Mouse (Mus musculus): ENCODE data around the gene Lrrc75a. TPM values are rescaled to one million over a fixed set of nuclear protein-coding genes. Genes with fewer than 3 reads are reported as not detected.

The Lrrc75a gene
- polyA plus RNA-seq, 1 experiment from 2014 or later = 12.6 TPM

DNA sequence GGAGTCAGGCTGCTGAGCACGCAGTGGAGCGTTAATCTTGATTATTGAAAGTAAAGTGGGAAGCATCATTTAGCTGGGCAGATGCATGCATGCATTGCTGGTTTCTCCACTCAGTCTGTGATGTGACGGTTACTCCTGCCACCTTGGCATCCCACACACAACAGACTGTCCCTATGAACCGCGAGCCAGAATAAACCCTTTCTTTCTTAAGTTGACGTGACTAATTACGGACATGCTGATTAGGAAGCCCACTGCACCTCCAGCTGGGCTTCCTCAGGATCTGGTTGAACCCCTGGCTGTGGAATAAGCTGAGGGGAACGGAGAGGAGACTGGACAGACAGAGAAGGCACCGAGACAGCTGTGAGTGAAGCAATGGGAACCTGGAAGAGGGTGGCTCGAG lies 35.7 kb downstream of the Lrrc75a start:
- H3K36me3 ChIP-seq (ENCODE audit: control insufficient read depth, insufficient read depth, low read length) = 0 out of 2 replicates have a peak, but pooled peaks cover 7% of the 10 kb centered on the region
- H3K9ac ChIP-seq (ENCODE audit: low read length) = peak overlapping the region; percentile 62
- H3K4me3 ChIP-seq (ENCODE audit: low read depth, low read length) = no peak overlapping the region
- DNase-seq (ENCODE audit: low spot score, missing footprints) = peak; percentile 79
- H3K27me3 ChIP-seq (ENCODE audit: control insufficient read depth, insufficient read depth, low read length) = no peaks in the 10 kb centered on the region
- no peak overlapping the region for H3K4me2 ChIP-seq
- peaks cover 23% of the 10 kb centered on the region for H3K4me1 ChIP-seq (ENCODE audit: control insufficient read depth, insufficient read depth, low read length)
- H3K27ac ChIP-seq (ENCODE audit: low read depth, low read length) = no peak overlapping the region
- no peak for ATAC-seq (ENCODE audit: low FRiP score)
- 61% methylated on average over 10 of the region's 10 CpGs for WGBS
- H3K9me3 ChIP-seq (ENCODE audit: control insufficient read depth, low read length) = no peaks in the 10 kb centered on the region

DNA sequence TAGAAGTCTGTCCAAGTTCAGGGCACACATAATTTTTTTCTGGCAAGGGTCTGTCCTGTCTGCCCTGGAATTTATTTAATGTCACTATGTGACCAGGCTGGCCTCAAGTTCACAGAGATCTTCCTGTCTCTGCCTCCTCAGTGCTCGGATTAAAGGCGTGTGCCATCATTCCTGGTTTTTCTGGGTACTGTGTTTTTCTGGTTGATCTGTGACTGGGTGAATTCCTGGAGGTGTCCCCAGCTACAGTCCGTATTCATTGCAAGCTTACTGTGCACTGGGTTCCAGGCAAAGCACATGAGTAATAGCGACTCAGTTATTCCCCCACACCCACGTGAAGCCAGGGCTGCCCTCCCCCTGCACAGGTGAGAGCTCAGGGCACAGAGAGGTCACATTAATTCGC lies 38.0 kb downstream of the Lrrc75a start:
- DNase-seq (ENCODE audit: low spot score, missing footprints) (no peak), ATAC-seq (ENCODE audit: low FRiP score) (no peak)
- no peak overlapping the region for H3K27ac ChIP-seq (ENCODE audit: low read depth, low read length)
- H3K36me3 ChIP-seq (ENCODE audit: control insufficient read depth, insufficient read depth, low read length) = peaks cover 26% of the 10 kb centered on the region
- H3K4me3 ChIP-seq (ENCODE audit: low read depth, low read length) = no peak overlapping the region
- H3K4me1 ChIP-seq (ENCODE audit: control insufficient read depth, insufficient read depth, low read length) = peaks cover 30% of the 10 kb centered on the region
- no peak overlapping the region for H3K4me2 ChIP-seq
- 89% methylated on average over 6 of the region's 6 CpGs for WGBS
- H3K9me3 ChIP-seq (ENCODE audit: control insufficient read depth, low read length) = no peaks in the 10 kb centered on the region
- no peak overlapping the region for H3K9ac ChIP-seq (ENCODE audit: low read length)
- H3K27me3 ChIP-seq (ENCODE audit: control insufficient read depth, insufficient read depth, low read length) = no peaks in the 10 kb centered on the region

DNA sequence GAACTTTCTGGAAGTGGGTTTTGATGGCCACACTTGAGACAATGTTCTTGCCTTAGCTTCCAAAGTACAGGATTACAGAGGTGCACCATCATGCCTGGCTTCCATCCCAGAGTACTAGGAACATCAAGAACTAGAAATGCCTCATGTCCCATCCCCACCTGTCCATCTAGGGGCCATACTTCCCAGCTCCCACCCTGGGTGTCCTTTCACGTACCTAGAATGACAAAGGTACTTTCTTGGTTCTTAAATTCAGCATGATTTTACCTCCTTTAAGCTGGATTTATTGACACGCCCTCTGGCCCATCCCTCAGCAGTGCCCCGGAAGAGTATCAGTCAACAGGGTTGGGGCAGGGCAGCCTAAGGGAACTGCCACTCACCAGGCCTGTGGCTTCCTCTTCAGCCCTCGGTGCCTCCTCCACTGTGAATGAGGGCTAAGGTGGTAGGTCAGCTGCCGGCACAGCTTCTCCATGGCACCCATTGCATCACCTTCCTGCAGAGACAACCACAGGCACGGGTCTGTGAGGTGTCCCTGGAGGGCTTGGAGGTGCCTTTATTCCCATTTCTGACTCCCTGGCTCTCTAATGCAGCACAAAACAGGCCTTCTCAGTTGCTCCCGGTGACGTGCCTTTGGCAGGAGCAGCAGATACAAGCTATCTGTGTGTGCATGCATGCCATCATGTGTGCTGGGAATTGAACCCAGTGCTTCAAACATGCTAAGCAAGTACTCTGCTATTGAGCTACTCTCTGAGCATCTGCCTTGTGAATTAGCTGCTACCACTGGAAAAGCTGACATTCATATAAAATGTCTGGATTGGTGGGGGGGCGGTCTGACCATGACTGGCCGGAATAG lies 39.3 kb downstream of the Lrrc75a start:
- no peak overlapping the region for H3K4me2 ChIP-seq
- peaks cover 35% of the 10 kb centered on the region for H3K4me1 ChIP-seq (ENCODE audit: control insufficient read depth, insufficient read depth, low read length)
- DNase-seq (ENCODE audit: low spot score, missing footprints) (peak; percentile 85), ATAC-seq (ENCODE audit: low FRiP score) (no peak)
- H3K9ac ChIP-seq (ENCODE audit: low read length) = no peak overlapping the region
- no peaks in the 10 kb centered on the region for H3K9me3 ChIP-seq (ENCODE audit: control insufficient read depth, low read length)
- no peak overlapping the region for H3K4me3 ChIP-seq (ENCODE audit: low read depth, low read length)
- no peak overlapping the region for H3K27ac ChIP-seq (ENCODE audit: low read depth, low read length)
- H3K36me3 ChIP-seq (ENCODE audit: control insufficient read depth, insufficient read depth, low read length) = peaks cover 36% of the 10 kb centered on the region
- no peaks in the 10 kb centered on the region for H3K27me3 ChIP-seq (ENCODE audit: control insufficient read depth, insufficient read depth, low read length)
- WGBS = 83% methylated on average over 10 of the region's 10 CpGs

DNA sequence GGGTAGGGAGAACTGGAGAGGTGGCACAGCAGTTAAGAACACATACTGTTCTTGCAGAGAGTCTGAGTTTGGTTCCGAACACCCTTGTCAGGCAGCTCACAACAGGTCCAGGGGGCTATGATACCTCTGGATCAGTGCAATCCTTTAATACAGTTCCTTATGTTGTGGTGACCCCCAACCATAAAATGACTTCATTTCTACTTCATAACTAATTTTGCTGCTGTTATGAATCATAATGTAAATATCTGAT lies 40.4 kb downstream of the Lrrc75a start:
- Histone ChIP-seq H3K9ac (ENCODE audit: low read length) (no peak overlapping the region), H3K4me2 (no peak overlapping the region), H3K4me1 (ENCODE audit: control insufficient read depth, insufficient read depth, low read length) (peaks cover 28% of the 10 kb centered on the region), H3K27ac (ENCODE audit: low read depth, low read length) (no peak overlapping the region), H3K36me3 (ENCODE audit: control insufficient read depth, insufficient read depth, low read length) (peaks cover 36% of the 10 kb centered on the region), H3K27me3 (ENCODE audit: control insufficient read depth, insufficient read depth, low read length) (no peaks in the 10 kb centered on the region), H3K4me3 (ENCODE audit: low read depth, low read length) (no peak overlapping the region), H3K9me3 (ENCODE audit: control insufficient read depth, low read length) (no peaks in the 10 kb centered on the region)
- no peak for ATAC-seq (ENCODE audit: low FRiP score)
- 100% methylated on average over 1 of the region's 1 CpGs for WGBS
- no peak for DNase-seq (ENCODE audit: low spot score, missing footprints)

DNA sequence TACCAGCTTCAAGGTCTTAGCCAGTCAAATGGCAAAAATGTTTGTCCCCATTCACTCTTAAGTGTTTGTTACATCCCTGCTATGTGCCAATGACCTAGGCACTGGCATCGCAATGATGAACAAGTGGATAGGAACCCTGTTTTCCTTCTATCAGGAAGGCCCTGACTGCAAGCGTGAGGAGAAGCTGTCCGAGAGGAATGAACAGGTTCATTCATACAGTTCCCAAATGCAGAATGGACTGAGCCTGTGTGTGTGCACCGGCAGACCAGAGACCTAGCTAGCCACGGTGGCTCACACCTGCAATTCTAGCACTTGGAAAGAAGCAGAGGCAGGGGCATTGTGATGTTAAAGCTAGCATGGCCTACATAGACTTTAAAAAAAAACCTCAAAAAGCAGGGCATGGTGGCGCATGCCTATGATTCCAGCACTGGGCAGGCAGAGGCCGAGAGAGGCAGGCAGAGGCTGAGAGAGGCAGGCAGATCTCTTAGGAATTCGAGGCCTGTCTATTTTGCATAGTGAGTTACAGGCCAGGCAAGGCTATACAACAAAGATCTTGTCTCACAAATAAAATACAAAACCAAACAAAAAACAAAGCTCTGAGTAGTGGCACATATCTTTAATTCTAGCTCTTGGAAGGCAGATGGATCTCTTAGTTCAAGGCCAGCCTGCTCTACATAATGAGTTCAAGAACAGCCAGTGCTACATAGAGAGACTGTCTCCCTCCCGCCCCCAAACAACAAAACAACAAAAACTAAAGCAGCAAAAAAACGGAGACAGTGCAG lies 41.0 kb downstream of the Lrrc75a start:
- no peaks in the 10 kb centered on the region for H3K9me3 ChIP-seq (ENCODE audit: control insufficient read depth, low read length)
- H3K27ac ChIP-seq (ENCODE audit: low read depth, low read length) = 0 out of 2 replicates have a peak overlapping the region, but pooled peaks have one; percentile 20
- no peaks in the 10 kb centered on the region for H3K27me3 ChIP-seq (ENCODE audit: control insufficient read depth, insufficient read depth, low read length)
- ATAC-seq (ENCODE audit: low FRiP score) (no peak), DNase-seq (ENCODE audit: low spot score, missing footprints) (peak; percentile 88)
- H3K4me3 ChIP-seq (ENCODE audit: low read depth, low read length) = no peak overlapping the region
- H3K4me2 ChIP-seq = no peak overlapping the region
- no peak overlapping the region for H3K9ac ChIP-seq (ENCODE audit: low read length)
- 68% methylated on average over 10 of the region's 10 CpGs for WGBS
- H3K4me1 ChIP-seq (ENCODE audit: control insufficient read depth, insufficient read depth, low read length) = peaks cover 23% of the 10 kb centered on the region
- H3K36me3 ChIP-seq (ENCODE audit: control insufficient read depth, insufficient read depth, low read length) = peaks cover 36% of the 10 kb centered on the region

DNA sequence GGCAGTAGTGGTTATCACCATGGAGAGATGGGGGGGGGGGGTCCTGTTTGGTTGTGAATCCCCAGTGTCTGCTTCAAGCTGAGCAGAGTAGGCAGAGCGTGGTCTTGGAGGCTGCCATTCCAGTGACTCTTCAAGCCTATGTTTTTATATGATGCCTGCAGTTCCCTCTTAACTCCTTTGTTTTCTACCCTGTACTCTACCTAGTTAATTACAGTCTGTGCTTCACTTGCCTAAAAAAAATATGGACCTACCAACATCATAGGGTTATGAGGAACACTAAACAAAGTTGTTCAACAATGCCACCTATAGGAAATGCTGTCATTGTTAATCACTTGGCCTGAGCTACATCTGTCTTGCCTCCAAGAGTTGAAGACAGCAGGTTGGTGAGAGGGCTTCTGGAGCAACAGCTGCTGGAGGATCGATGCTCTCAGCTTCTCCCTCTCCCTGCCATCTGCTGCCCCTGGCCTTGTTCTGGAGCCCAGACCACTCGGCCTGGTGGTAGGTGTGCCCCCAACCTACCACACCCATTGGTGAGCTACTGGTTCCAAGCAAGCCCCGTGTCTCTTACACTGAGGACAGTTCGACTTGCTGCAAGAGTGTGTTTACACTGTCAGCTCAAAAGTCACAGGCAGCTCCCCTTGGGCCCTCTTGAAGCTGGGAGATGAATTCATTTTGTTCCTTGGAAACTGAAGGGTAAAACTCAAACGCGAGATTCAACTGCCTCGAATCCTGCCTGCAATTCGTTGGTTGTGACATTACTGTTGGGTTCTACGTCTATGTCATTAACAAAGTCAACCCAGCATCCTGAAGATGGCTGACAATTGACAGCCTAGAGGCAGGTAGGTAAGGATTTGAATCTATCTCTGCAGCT lies 41.8 kb downstream of the Lrrc75a start:
- Histone ChIP-seq H3K27ac (ENCODE audit: low read depth, low read length) (peak overlapping the region; percentile 25; the same call in 1 of the 2 replicates), H3K4me2 (no peak overlapping the region)
- peak; percentile 81 for DNase-seq (ENCODE audit: low spot score, missing footprints)

DNA sequence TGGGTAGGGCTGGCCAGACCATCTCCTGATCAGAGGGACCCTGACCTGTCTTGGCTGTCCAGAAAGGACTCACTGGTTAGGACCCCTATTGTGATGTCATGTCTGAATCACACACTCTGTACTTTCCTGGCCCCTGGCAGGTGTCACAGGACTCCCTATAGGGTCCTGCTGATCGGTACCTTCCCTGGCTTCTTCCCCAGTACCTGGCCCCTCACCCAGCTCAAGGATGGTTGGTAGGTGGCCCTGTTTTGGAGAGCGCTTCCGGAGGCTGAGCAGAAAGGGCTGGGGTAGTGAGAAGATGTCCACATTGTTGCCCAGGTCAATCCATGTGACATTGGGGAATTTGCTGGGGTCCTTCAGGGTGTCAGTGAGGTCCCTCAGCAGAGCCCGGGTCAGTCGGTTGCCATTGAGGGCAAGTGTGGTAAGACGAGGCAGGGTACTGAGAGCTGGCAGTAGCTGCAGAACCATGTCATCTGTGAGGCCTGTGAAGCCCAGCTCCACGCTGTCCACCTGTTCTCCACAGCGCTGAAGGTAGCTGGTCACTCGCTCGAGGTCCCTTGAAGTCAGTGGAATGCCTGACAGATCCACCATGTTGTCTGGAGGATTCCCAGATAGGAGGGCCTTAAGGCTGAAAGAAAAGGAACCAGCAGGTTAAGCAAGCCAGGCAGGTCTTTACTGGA lies 42.6 kb downstream of the Lrrc75a start:
- Histone ChIP-seq H3K4me1 (ENCODE audit: control insufficient read depth, insufficient read depth, low read length) (peaks cover 22% of the 10 kb centered on the region), H3K27ac (ENCODE audit: low read depth, low read length) (no peak overlapping the region; the same call in 1 of the 2 replicates), H3K9ac (ENCODE audit: low read length) (peak overlapping the region; percentile 98), H3K4me3 (ENCODE audit: low read depth, low read length) (peak overlapping the region; percentile 10; the same call in 1 of the 2 replicates), H3K36me3 (ENCODE audit: control insufficient read depth, insufficient read depth, low read length) (peaks cover 36% of the 10 kb centered on the region), H3K27me3 (ENCODE audit: control insufficient read depth, insufficient read depth, low read length) (no peaks in the 10 kb centered on the region), H3K4me2 (peak overlapping the region; percentile 12; the same call in 1 of the 2 replicates), H3K9me3 (ENCODE audit: control insufficient read depth, low read length) (no peaks in the 10 kb centered on the region)
- WGBS = 46% methylated on average over 10 of the region's 10 CpGs
- ATAC-seq (ENCODE audit: low FRiP score) = no peak
- peak; percentile 88 for DNase-seq (ENCODE audit: low spot score, missing footprints)

More for the DNA sequence above, 41.8 kb downstream of the Lrrc75a start:
- Histone ChIP-seq H3K9ac (ENCODE audit: low read length) (no peak overlapping the region), H3K4me3 (ENCODE audit: low read depth, low read length) (no peak overlapping the region), H3K9me3 (ENCODE audit: control insufficient read depth, low read length) (no peaks in the 10 kb centered on the region), H3K4me1 (ENCODE audit: control insufficient read depth, insufficient read depth, low read length) (peaks cover 22% of the 10 kb centered on the region), H3K36me3 (ENCODE audit: control insufficient read depth, insufficient read depth, low read length) (peaks cover 36% of the 10 kb centered on the region), H3K27me3 (ENCODE audit: control insufficient read depth, insufficient read depth, low read length) (no peaks in the 10 kb centered on the region)
- WGBS = 72% methylated on average over 10 of the region's 10 CpGs
- no peak for ATAC-seq (ENCODE audit: low FRiP score)

DNA sequence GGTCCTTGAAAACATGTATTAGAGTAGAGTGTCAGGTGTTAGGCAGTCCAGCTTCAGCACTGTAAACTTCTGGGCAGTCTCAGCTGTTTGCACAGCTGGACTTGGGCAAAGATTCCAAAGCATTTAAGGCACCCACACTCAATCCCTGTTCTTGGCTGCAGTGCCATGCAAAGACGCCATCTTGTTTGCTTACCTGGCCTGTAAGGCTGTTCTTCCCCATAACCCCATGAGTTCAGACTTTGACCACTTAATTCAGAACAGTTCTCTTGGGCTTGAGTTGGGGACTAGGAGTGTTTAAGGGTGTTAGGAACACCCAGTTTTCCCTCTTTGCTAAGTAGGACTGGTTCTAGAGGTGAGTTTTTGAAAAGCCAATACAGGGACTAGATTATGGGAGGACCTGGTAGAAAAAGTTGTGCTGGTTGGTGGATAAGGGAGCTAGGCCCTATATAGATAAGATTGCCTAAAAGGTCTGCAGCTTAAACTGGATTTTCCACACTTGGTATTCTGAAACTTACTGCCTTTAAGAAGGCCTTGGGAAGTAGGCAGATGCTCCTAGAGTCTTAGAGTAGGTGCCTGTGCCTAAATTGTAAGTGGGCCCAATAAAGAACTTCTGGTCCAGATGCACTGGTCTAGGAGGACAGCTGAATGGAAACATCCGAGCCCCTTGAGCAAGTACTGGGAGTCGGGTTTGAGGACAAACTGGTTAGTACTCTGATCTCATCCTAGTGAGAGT lies 43.3 kb downstream of the Lrrc75a start:
- H3K9ac ChIP-seq (ENCODE audit: low read length) = peak overlapping the region; percentile 98
- ATAC-seq (ENCODE audit: low FRiP score) (no peak), DNase-seq (ENCODE audit: low spot score, missing footprints) (peak; percentile 84)
- H3K36me3 ChIP-seq (ENCODE audit: control insufficient read depth, insufficient read depth, low read length) = peaks cover 31% of the 10 kb centered on the region
- no peaks in the 10 kb centered on the region for H3K9me3 ChIP-seq (ENCODE audit: control insufficient read depth, low read length)
- H3K4me3 ChIP-seq (ENCODE audit: low read depth, low read length) = peak overlapping the region; percentile 92
- peak overlapping the region; percentile 18; the same call in 1 of the 2 replicates for H3K27ac ChIP-seq (ENCODE audit: low read depth, low read length)
- peaks cover 22% of the 10 kb centered on the region for H3K4me1 ChIP-seq (ENCODE audit: control insufficient read depth, insufficient read depth, low read length)
- H3K4me2 ChIP-seq = peak overlapping the region; percentile 87
- WGBS = 29% methylated on average over 3 of the region's 3 CpGs
- no peaks in the 10 kb centered on the region for H3K27me3 ChIP-seq (ENCODE audit: control insufficient read depth, insufficient read depth, low read length)
